Mouse (Mus musculus) left cerebral cortex, adult 6 months (tissue): ENCODE data around the gene Psen2. TPM values are rescaled to one million over a fixed set of nuclear protein-coding genes. Genes with fewer than 3 reads are reported as not detected.

Source experiments
- long read RNA-seq, 2 experiments: library from polyadenylated mRNA; unstranded; transcript quantifications; one replicate each; pipeline ENCODE4 v2.0.0; 2019 to 2020
- polyA plus RNA-seq: library from polyadenylated mRNA; unstranded; fragments of <200 nt; fragmentation: Nextera tagmentation; gene quantifications from 2 replicates; pipeline ENCODE4 v1.2.3, GENCODE M21; 2021

The Psen2 gene
- 9.7 and 11.2 TPM in 2 replicates for polyA plus RNA-seq
- long read RNA-seq, experiment 1, transcript Psen2-205 (11 exons, 1,997 nt), result major isoform, 13 of 19 reads
- long read RNA-seq, experiment 1, partial matches to known transcripts, result 2 of 19 reads
- long read RNA-seq, experiment 1, other reads (novel, unspliced or antisense), result 3 of 19 reads
- long read RNA-seq, experiment 2, transcript Psen2-205 (11 exons, 1,997 nt), result major isoform, 5 of 10 reads
- long read RNA-seq, experiment 2, partial matches to known transcripts, result 2 of 10 reads
- long read RNA-seq, experiment 2, other reads (novel, unspliced or antisense), result 2 of 10 reads

GRCm38 (mm10) chr1:180263364-180263997, at the start of gene Psen2:
Gene Psen2 (minus strand): TSS chr1:180263438.

GRCm38 (mm10) chr1:180198959-180199714, 64.1 kb downstream of the Psen2 start, which contains the start of gene Coq8a:
Gene Coq8a (minus strand): TSS chr1:180199602.

Other genes starting within 250 kb of the Psen2 start
- gene Coq8a, start 63.8 kb downstream of the Psen2 start, polyA plus RNA-seq, result 17.1 and 20.0 TPM in 2 replicates
- gene Itpkb, start 67.0 kb upstream of the Psen2 start, polyA plus RNA-seq, result 1.1 and 3.0 TPM in 2 replicates
- gene Stum, start 220.1 kb upstream of the Psen2 start, polyA plus RNA-seq, result 52.6 and 73.8 TPM in 2 replicates